Mouse (Mus musculus) limb, embryonic 13.5 days (tissue): ENCODE results near the gene Fthl17f. TPM values are rescaled to one million over a fixed set of nuclear protein-coding genes. Genes with fewer than 3 reads are reported as not detected.

Experiments
- polyA plus RNA-seq: library from polyadenylated mRNA; unstranded; fragments of >200 nt; fragmentation: Nextera tagmentation; extraction: Ambion mirVana; gene quantifications from 2 replicates; pipeline ENCODE4 v1.2.1, GENCODE M21; 2015

Gene Fthl17f
- polyA plus RNA-seq, 1 experiment from 2014 or later, result not detected

Other genes starting within 250 kb of the Fthl17f start
- gene Gm6592, start 219.0 kb upstream of the Fthl17f start, polyA plus RNA-seq, result not detected in 2 replicates
- not detected in 2 replicates for gene Gm5751, start 188.8 kb upstream of the Fthl17f start, polyA plus RNA-seq
- gene B630019K06Rik, start 170.6 kb upstream of the Fthl17f start, polyA plus RNA-seq, result 5.2 and 5.6 TPM in 2 replicates
- not detected in 2 replicates for gene Fthl17b, start 100.0 kb upstream of the Fthl17f start, polyA plus RNA-seq
- gene Fthl17c, start 86.5 kb upstream of the Fthl17f start, polyA plus RNA-seq, result not detected in 2 replicates
- gene Fthl17d, start 76.3 kb upstream of the Fthl17f start, polyA plus RNA-seq, result not detected in 2 replicates
- not detected in 2 replicates for gene Fthl17e, start 29.5 kb upstream of the Fthl17f start, polyA plus RNA-seq
- not detected in 2 replicates for gene 4930402K13Rik, start 41.5 kb downstream of the Fthl17f start, polyA plus RNA-seq
- gene Lancl3, start 136.9 kb downstream of the Fthl17f start, polyA plus RNA-seq, result 0.87 and 1.1 TPM in 2 replicates
- gene Gm14862, start 193.9 kb downstream of the Fthl17f start, polyA plus RNA-seq, result 0.23 TPM in 1 of 2 replicates, not detected in the other
- gene Xk, start 209.7 kb downstream of the Fthl17f start, polyA plus RNA-seq, result 0.92 and 1.0 TPM in 2 replicates
- gene H2al1m, start 220.7 kb downstream of the Fthl17f start, polyA plus RNA-seq, result 0.29 TPM in 1 of 2 replicates, not detected in the other